Mouse (Mus musculus) left cerebral cortex, postnatal 36 days (tissue): ENCODE data around the gene Cdk2ap1. TPM values are rescaled to one million over a fixed set of nuclear protein-coding genes. Genes with fewer than 3 reads are reported as not detected.
"Not testable (repeated sequence)": the region's sequence is repeated elsewhere in the genome, so short reads cannot be mapped to it uniquely, and the experiment has no call there.

ENCODE experiments used
- DNase-seq, 2 experiments: peaks; one replicate each; pipeline ENCODE4 v3.0.0; 2021 to 2022; ENCODE audit warnings: low spot score in 2 of 2, mixed read lengths in 1 of 2
- intact Hi-C: fragments of 180-260 bp; cut with DNase I; formaldehyde crosslinking; loops from one replicate; pipeline ENCODE4 v1.15.1; 2025
- total RNA-seq, 2 experiments: library from RNA; stranded (reverse); gene quantifications; 2 replicates each; pipeline ENCODE4 v1.2.3; 2021

Gene Cdk2ap1
- total RNA-seq, 2 experiments from 2014 or later = 142 to 165 TPM

GRCm38 (mm10) chr5:124352141-124352920 lies 10.6 kb downstream of the Cdk2ap1 start:
- peak; percentile 73 to 76 for DNase-seq
- intact Hi-C loops = loop anchor here (1.0 kb wide), 1 partner anchor 25 kb away; the partner anchor contains the start of gene Mphosph9

- DNase-seq = no peak
- intact Hi-C loops = loop anchor here (1.0 kb wide), 1 partner anchor 24 kb away; the partner anchor contains the start of gene Mphosph9
These were observed 11.3 kb downstream of the Cdk2ap1 start for GRCm38 (mm10) chr5:124351604-124352003.

DNA sequence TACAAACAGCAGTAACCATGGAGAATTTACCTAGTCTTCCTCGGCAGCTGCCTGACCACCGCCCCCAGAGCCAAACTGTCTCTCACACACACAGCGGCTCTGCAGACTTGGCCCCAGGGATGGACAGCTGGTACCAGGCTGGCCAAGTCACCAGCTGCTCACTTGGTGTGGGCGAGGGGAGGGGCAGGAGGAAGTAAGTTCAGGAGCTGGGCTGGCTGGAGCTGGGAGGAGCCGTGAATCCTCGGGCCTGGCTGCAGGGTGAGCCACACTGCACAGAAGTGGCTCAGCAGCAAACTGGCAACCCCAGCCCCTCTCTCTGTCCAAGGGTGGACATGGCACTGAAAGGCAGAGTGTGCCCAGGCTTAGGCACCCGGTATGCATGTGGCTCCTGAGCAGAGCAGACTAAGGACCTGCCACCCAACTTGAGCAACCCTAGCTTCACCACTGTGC lies 11.7 kb downstream of the Cdk2ap1 start:
- intact Hi-C loops = no loop called here
- DNase-seq = peak; percentile 72 to 76

DNA sequence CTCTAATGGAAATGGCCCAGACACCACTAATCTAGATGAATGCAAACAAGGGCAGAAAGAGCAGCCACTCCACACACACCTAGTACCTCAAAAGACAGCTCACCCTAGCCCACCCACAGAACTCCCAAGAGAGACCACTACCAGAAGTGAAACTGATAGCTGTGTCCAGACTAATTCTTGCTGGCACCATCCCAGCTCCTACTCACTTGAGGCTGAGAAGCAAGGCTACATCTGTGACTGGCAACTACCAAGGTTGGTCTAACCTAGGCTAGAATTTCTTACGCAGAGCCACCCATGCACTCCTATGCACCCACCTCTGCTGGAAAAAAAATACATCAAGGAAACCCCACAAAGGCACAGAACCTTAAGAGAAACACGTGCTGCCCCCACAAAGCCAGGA lies 12.5 kb downstream of the Cdk2ap1 start:
- intact Hi-C loops = no loop called here

GRCm38 (mm10) chr5:124349196-124349595 lies 13.7 kb downstream of the Cdk2ap1 start:
- peak in 1 of 2 experiments; percentile 22 for DNase-seq

More for the DNA sequence above, 12.5 kb downstream of the Cdk2ap1 start:
- no peak for DNase-seq

GRCm38 (mm10) chr5:124342897-124343296 lies 20.0 kb downstream of the Cdk2ap1 start:
- intact Hi-C loops = no loop called here
- DNase-seq = peak in 1 of 2 experiments; percentile 14

More at GRCm38 (mm10) chr5:124349196-124349595, 13.7 kb downstream of the Cdk2ap1 start:
- intact Hi-C loops = no loop called here

DNA sequence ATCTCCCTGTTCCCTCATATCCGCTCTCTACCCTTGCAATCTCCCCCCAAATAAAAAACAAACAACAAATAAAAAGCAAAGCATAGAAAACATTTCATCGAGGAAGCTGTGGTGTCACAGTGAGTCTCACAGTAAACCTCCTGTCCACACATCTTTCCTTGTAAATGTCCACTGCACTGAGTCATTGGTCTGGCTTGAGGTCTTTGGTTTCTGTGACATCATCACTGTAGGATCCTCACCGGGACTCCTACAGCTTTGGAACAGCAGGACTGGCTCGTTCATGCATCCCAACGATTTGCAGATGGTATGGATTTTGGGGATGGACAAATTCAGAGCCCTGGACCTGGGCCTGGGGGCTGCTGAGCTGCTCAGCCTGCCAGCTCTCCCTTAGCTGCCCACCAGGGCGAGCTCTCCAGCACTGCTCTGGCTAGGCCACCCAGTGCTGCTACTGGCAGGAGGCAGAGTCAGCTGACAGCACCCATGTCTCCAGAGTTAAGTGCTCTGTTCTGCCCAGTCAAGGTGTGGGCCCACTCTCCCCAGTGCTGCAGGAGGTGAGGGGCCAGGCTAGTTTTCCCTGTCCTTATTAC lies 21.0 kb downstream of the Cdk2ap1 start:
- intact Hi-C loops, DNase-seq: not testable (repeated sequence)

DNA sequence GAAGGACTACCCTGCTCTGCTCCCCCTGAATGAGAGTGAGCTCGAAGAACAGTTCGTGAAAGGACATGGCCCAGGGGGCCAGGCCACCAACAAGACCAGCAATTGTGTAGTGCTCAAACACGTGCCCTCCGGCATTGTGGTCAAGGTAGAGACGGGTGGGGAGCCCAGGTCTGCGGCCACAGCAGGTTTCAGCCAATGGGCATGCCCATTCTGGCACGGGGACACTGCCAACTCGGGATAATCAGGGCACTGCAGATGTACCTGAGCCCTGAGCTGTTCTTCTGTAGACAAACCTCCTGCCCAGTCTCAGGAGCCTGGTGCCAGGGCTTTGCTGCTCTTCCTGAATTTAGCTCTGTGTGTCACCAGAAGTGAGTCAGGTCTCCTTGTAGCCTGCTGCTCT lies 24.1 kb downstream of the Cdk2ap1 start:
- no peak for DNase-seq
- intact Hi-C loops = no loop called here

GRCm38 (mm10) chr5:124337909-124338308 lies 25.0 kb downstream of the Cdk2ap1 start:
- intact Hi-C loops = no loop called here
- DNase-seq = peak in 1 of 2 experiments; percentile 60

GRCm38 (mm10) chr5:124337103-124337502 lies 25.8 kb downstream of the Cdk2ap1 start:
- no peak for DNase-seq
- intact Hi-C loops = no loop called here

GRCm38 (mm10) chr5:124334392-124334791 lies 28.5 kb downstream of the Cdk2ap1 start:
- intact Hi-C loops = no loop called here
- DNase-seq = no peak

DNA sequence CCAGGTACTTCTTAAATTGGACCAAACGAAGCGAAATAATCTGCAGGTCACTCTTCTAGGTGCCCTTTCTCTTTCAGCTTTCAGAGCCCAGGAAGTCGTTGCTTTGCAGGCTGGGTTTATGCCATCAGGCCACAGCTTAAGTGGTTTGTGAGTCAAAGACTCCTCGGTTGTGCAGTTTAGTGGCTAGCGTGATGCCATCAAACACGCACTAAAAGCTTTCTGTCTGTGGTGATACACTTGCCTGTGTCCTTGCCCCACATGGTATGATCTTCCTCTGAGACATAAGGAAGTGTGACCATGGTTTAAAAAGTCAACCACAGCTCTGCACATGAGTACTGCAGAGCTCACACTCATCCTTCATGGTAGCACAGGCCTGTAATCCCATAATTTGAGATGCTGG lies 32.8 kb downstream of the Cdk2ap1 start:
- intact Hi-C loops = no loop called here

GRCm38 (mm10) chr5:124327510-124328364 lies 35.1 kb downstream of the Cdk2ap1 start, which contains the start of the genes Mphosph9 and 2810006K23Rik:
TSS of gene Mphosph9 (minus strand) at chr5:124327972.
TSS of gene 2810006K23Rik (plus strand) at chr5:124328089.
- intact Hi-C loops = loop anchor here (1.0 kb wide), 1 partner anchor 25 kb away; no protein-coding TSS in a partner anchor

More for the DNA sequence above, 32.8 kb downstream of the Cdk2ap1 start:
- DNase-seq = no peak

GRCm38 (mm10) chr5:124326829-124327228 lies 36.1 kb downstream of the Cdk2ap1 start:
- intact Hi-C loops = loop anchor here (1.0 kb wide), 1 partner anchor 25 kb away; no protein-coding TSS in a partner anchor
- DNase-seq = no peak

More at GRCm38 (mm10) chr5:124327510-124328364, 35.1 kb downstream of the Cdk2ap1 start, which contains the start of the genes Mphosph9 and 2810006K23Rik:
- peak; percentile 100 for DNase-seq

DNA sequence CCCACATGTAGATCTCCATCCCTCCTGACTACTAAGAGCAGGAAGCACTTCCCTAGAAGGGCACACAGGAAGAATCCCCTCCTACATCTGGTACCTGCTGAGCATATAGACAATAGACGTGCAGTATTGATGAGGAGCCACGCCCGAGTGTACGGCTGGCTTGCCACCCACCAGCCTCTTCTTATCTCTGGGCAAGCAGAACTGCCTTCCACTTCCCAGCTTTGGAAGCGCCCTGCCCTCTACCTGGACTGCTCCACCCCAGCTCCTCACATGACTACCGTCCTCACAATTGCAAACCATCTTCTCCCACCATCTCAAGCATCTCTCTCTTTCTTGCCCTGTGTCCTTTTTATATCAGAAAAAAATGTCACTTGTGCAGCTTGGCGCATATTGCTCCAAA lies 45.2 kb downstream of the Cdk2ap1 start:
- no peak for DNase-seq
- intact Hi-C loops = no loop called here

DNA sequence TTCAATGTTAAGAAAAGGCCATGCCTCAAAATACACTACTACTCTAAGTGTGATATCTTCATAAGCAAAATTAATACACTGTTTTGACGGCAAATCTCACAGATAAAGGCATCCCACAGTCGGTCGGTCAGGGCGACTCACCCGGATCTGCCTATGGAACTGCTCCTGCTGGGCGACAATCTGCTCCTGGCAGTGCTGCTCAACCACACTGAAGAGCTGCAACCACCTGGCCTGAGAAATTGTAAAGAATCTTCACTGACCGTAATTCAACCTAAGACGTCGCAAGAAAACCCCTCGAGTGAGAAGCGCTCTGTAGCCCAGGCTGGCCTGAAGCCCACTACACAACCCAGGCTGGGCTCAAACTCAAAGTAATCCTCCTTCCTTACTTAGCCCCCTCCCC lies 46.9 kb downstream of the Cdk2ap1 start:
- intact Hi-C loops = no loop called here

DNA sequence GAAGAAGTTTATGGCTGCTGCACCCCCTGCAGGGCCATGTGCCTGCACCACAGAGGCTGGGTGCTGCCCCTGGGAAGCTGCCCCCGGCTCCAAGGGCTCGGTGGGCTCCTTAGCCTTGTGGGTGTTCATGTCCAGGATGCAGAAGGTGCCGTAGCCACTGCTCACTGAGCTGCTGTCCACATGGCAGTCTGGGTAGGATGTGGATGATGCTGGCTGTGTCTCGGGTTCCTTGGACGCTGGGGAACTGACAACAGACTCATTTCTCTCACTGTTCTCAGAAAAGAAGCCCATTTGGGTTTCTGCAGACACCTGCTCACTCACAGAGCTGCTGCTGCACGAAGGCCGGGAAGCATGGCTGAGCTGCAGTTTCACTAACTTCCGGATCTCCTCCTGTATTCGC lies 47.4 kb downstream of the Cdk2ap1 start:
- DNase-seq = no peak
- intact Hi-C loops = no loop called here

More for the DNA sequence above, 46.9 kb downstream of the Cdk2ap1 start:
- DNase-seq = no peak

- no peak for DNase-seq
- intact Hi-C loops = no loop called here
These were observed 52.8 kb downstream of the Cdk2ap1 start for GRCm38 (mm10) chr5:124310091-124310490.

GRCm38 (mm10) chr5:124309155-124309554 lies 53.7 kb downstream of the Cdk2ap1 start:
- intact Hi-C loops = no loop called here
- DNase-seq = no peak
